13 mouse cellular contexts compared by ENCODE assay signal in the genomic region with DNA sequence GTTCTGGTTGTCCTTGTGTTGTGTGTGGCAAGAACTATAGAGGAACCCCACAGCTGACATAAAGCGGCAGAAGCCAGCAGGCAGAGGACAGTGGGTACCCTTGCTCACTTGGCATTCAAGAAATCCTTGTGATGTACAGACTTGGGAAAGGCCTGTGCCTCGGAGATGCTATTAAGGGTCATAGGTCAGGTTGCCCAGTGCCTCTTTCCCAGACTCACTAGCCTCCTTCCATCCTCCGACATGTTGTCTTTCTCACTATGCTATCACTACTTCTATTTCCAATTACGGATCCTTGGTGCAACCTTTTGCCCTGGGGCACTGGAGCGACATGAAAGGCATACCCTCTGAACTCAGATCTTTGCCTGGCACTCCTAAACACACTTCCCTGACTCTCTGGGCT.
"Had no signal": no experiment of that assay in that cellular context is flagged by ENCODE, and none has a peak within 500 bp of the region (broad histone marks: within the 10 kb centered on the region; RNA-seq: fewer than 3 reads in every experiment).

No protein-coding gene starts in this region.

- H3K27ac ChIP-seq: left cerebral cortex, adult 2 months; liver, embryonic 13.5 days; macrophage; midbrain, embryonic 12.5 days had no signal

- ATAC-seq: liver, postnatal 0 days had no signal

- H3K4me3 ChIP-seq: left cerebral cortex, adult 2 months; limb, embryonic 12.5 days; liver, embryonic 13.5 days; megakaryocyte, embryonic 14.5 days had no signal

- DNase-seq: kidney, adult 9 months; kidney, postnatal 14 days; liver, embryonic 13.5 days; liver, postnatal 0 days; lung, postnatal 14 days; thymus, adult 18-20 months; thymus, postnatal 14 days had no signal

- H3K9me3 ChIP-seq: limb, embryonic 12.5 days; liver, embryonic 13.5 days; lung, embryonic 15.5 days; midbrain, embryonic 12.5 days had no signal

- H3K27me3 ChIP-seq: limb, embryonic 12.5 days; liver, embryonic 13.5 days; lung, embryonic 15.5 days; megakaryocyte, embryonic 14.5 days; midbrain, embryonic 12.5 days had no signal

- H3K9ac ChIP-seq: limb, embryonic 12.5 days; liver, embryonic 13.5 days; liver, postnatal 0 days; lung, embryonic 15.5 days; midbrain, embryonic 12.5 days had no signal

- H3K36me3 ChIP-seq: limb, embryonic 12.5 days; liver, embryonic 13.5 days; lung, embryonic 15.5 days; midbrain, embryonic 12.5 days had no signal

- H3K4me2 ChIP-seq: liver, embryonic 13.5 days had no signal

- H3K4me1 ChIP-seq: liver, embryonic 13.5 days; megakaryocyte, embryonic 14.5 days had no signal
